Mouse (Mus musculus): ENCODE measurements at regions not wholly inside any gene's neighbourhood (a gene's known extent, or its start where the extent isn't known, plus 50 kb on each side); places are given as distances from the start of the nearest gene placed in this dataset.
A peak's percentile ranks its signal among the peaks of the same experiment; 100 is the strongest.

- DNase-seq (ENCODE audit: low read depth, low spot score) = no peak
Measured at GRCm38 (mm10) chr15:3699234-3699814, 116.0 kb upstream of the Ghr start.

DNA sequence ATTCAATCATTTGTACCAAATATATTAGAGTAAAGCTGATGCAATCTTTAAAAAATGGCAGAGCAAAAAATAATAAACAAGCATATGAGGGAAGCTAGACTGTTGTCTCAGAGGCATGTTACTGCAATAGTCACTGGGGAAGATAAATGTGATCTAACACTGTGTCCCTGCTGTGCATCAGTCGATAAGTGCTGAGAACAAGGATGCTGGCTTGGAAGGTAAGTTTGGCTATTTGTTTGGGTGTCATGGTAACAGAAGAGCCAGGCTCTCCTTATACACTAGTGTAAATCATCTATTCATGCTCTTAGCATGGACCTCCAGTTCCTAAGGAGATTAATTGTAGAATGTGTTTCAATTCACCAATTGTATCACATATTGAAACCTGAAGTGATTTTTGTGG lies 102.0 kb upstream of the Ghr start:
- no peak for DNase-seq (ENCODE audit: low read depth, low spot score)

GRCm38 (mm10) chr15:3677026-3677425 lies 93.7 kb upstream of the Ghr start:
- DNase-seq (ENCODE audit: low read depth, low spot score) = peak; percentile 57

- DNase-seq (ENCODE audit: low read depth, low spot score) = no peak
Measured at GRCm38 (mm10) chr15:3672586-3672985, 89.3 kb upstream of the Ghr start.

GRCm38 (mm10) chr15:3671169-3671568 lies 87.9 kb upstream of the Ghr start:
- DNase-seq (ENCODE audit: low read depth, low spot score) = no peak

DNA sequence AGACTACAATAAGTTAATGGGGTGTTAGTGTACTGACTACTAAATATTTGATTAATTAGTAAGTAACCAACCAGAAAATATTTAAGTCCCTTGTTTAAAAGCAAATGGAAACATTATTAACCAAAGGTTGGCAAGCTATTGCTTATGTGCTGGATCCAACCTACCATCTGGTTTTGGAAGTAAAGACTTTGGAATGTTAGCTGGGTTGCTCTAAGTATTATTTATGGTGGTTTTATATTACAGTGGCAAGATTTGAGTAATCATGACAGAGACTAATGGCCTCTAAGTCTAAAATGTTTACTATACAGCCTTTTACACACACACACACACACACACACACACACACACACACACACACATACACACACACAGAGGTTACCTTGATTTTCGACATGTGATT lies 86.1 kb upstream of the Ghr start:
- no peak for DNase-seq (ENCODE audit: low read depth, low spot score)

DNA sequence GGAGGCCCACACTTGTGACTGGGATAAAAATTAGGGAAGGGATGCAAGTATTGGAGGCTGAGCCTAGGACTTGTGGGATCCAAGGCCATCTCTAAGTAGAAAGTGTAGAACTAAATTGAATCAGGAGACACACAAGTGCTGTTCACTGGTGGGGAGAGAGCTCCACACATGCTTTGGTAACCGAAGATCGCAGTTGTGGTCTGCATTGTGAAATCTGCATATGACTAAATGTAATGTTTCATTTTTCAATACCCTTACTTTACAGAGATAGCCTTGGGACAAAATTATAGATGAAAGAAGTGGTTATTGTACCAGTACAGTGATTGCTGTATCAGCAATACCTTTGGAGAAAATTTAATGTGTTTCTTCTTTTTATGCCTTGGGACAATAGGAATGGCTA lies 85.6 kb upstream of the Ghr start:
- DNase-seq (ENCODE audit: low read depth, low spot score) = no peak

DNA sequence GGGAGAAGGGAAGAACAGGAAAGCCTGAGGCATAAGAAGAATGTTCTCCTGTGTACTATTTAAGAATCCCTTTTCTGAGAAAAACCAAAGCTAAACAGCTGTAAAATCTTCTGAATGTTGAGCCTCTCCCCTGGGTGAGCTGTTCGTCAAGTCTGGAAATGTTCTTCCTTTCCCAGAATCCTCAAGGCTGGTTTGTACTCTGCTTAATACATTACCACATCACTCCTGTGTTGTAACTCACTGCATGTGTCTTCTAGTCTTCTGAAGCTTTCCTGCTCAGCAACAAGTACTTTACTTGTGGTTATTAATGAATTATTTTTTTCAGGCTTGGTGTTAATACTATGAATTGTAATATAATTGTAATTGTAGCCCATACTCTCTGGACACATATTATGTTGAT lies 65.4 kb upstream of the Ghr start:
- no peak for DNase-seq (ENCODE audit: low read depth, low spot score)

DNA sequence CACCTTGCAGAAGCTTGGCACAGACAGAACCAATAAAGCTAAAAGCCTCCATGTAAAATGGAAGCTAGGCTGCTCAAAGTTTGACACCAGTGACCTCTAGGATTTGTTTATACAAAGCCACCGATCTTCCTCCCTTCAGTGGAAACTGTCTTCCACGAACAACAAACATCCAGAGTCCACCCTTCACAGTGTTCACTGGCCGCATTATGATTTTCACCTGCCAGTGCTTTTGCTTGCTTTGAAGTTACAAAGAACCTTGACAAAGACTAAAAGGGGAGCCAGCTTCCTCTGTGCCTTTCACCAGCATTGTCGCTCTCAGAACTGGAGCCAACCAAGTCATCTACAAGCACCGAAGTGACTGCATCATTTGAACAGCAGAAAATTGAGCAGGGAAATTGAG lies 56.8 kb upstream of the Ghr start:
- no peak for DNase-seq (ENCODE audit: low read depth, low spot score)

All from ES-CJ7 (cell line).